Mouse (Mus musculus) MEL (cell line): ENCODE data around the gene Sgms1.

Experiments used
- CTCF ChIP-seq, 3 experiments: IDR thresholded peaks in 2 of 3; conservative IDR thresholded peaks in 1 of 3; 2 replicates each; pipeline ENCODE4 v1.5.1; 2011 to 2012; ENCODE audit warnings: low read length in 3 of 3, low read depth in 2 of 3, mild to moderate bottlenecking in 2 of 3, improper control_type of control experiment in 1 of 3, inconsistent platforms in 1 of 3, mixed read lengths in 1 of 3, moderate library complexity in 1 of 3; ENCODE audit not compliant: control insufficient read depth in 1 of 3, insufficient read depth in 1 of 3, poor library complexity in 1 of 3, severe bottlenecking in 1 of 3
- EP300 ChIP-seq, 2 experiments: IDR thresholded peaks; 2 replicates each; pipeline ENCODE4 v1.6.1; 2011; ENCODE audit warnings: improper control_type of control experiment in 2 of 2, low read length in 2 of 2, low read depth in 1 of 2, mild to moderate bottlenecking in 1 of 2
- HCFC1 ChIP-seq: IDR thresholded peaks from 2 replicates; pipeline ENCODE4 v1.6.1; 2012; ENCODE audit warnings: low read depth, mild to moderate bottlenecking, inconsistent platforms, low read length, improper control_type of control experiment, moderate library complexity
- MEF2A ChIP-seq: IDR thresholded peaks from 2 replicates; pipeline ENCODE4 v1.6.1; 2014; ENCODE audit warnings: low read depth, mild to moderate bottlenecking, inconsistent platforms, low read length, improper control_type of control experiment; ENCODE audit not compliant: poor library complexity, insufficient replicate concordance, severe bottlenecking; ENCODE audit errors: extremely low read depth
- NELFE ChIP-seq: IDR thresholded peaks from 2 replicates; pipeline ENCODE4 v1.6.1; 2011; ENCODE audit warnings: low read depth, low read length, improper control_type of control experiment
- POLR2A ChIP-seq, 2 experiments: IDR thresholded peaks; 2 replicates each; pipeline ENCODE4 v1.6.1; 2011 to 2012; ENCODE audit warnings: low read length in 2 of 2, mild to moderate bottlenecking in 2 of 2, control low read depth in 1 of 2, improper control_type of control experiment in 1 of 2, low read depth in 1 of 2, moderate library complexity in 1 of 2; ENCODE audit not compliant: control insufficient read depth in 1 of 2, insufficient read depth in 1 of 2, poor library complexity in 1 of 2
- UBTF ChIP-seq: IDR thresholded peaks from 2 replicates; pipeline ENCODE4 v1.6.1; 2012; ENCODE audit warnings: low read depth, mild to moderate bottlenecking, inconsistent platforms, low read length, improper control_type of control experiment, moderate library complexity, borderline replicate concordance; ENCODE audit not compliant: insufficient read depth
- USF1 ChIP-seq: IDR thresholded peaks from 2 replicates; pipeline ENCODE4 v1.6.1; 2014; ENCODE audit warnings: low read depth, mild to moderate bottlenecking, inconsistent platforms, low read length, improper control_type of control experiment, moderate library complexity
- ZKSCAN1 ChIP-seq: IDR thresholded peaks from 2 replicates; pipeline ENCODE4 v1.6.1; 2012; ENCODE audit warnings: low read depth, mild to moderate bottlenecking, inconsistent platforms, low read length, improper control_type of control experiment, moderate library complexity
- ZNF384 ChIP-seq: IDR thresholded peaks from 2 replicates; pipeline ENCODE4 v1.6.1; 2012; ENCODE audit warnings: low read depth, mild to moderate bottlenecking, inconsistent platforms, low read length, improper control_type of control experiment

DNA sequence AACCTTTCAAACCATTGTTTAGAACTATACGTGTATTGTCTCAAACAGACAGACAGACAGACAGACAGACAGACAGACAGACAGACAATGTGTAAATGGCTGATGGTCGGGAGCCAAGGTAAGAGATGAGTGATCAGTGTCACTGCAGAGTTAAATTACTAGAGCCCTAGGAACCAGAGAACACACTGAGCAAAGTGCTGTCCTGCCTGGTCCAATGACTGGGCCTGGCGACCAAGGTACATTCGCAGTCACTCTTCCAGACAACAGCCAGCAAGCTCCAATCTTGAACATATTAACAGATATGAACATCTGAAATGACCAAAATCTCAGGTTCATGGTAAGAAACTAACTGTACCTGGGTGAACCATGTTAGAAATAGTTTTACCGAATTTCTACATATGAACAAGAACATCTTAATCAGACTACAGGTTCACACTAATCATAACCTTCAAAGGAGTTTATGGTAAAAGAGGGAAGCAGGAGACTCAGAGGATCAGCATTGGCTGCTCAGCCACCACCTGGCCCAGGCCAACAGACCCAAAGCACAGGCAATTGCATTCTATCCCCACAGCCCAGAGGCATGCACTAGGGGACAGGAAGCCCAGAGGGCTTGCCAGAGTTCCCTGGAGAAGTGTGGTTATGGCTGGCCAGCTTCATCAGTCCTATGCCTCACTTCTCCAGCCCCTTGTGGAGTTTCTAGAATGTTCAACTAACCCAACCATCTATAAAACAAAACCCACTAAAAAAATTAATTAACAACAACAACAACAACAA is 104.6 kb downstream of the Sgms1 start:
- no peak for TF ChIP-seq POLR2A (IDR thresholded peaks at IDR 0.05; ENCODE audit: control insufficient read depth in 1 of 2, insufficient read depth in 1 of 2, low read depth in 1 of 2, low read length in 2 of 2, poor library complexity in 1 of 2)
- TF ChIP-seq MEF2A = no peak
- no peak for TF ChIP-seq CTCF (IDR thresholded peaks at IDR 0.05 in 2 of 3, conservative IDR thresholded peaks at IDR 0.05 in 1 of 3; ENCODE audit: control insufficient read depth in 1 of 3, insufficient read depth in 1 of 3, low read depth in 2 of 3, low read length in 3 of 3, poor library complexity in 1 of 3, severe bottlenecking in 1 of 3)
- TF ChIP-seq ZKSCAN1 = no peak
- TF ChIP-seq NELFE = no peak
- no peak for TF ChIP-seq EP300 (IDR thresholded peaks at IDR 0.05; ENCODE audit: low read depth in 1 of 2, low read length in 2 of 2)
- no peak for TF ChIP-seq HCFC1
- TF ChIP-seq ZNF384 = no peak
- no peak for TF ChIP-seq USF1
- no peak for TF ChIP-seq UBTF
